ENCODE assay signal across 8 mouse cellular contexts in the genomic region with DNA sequence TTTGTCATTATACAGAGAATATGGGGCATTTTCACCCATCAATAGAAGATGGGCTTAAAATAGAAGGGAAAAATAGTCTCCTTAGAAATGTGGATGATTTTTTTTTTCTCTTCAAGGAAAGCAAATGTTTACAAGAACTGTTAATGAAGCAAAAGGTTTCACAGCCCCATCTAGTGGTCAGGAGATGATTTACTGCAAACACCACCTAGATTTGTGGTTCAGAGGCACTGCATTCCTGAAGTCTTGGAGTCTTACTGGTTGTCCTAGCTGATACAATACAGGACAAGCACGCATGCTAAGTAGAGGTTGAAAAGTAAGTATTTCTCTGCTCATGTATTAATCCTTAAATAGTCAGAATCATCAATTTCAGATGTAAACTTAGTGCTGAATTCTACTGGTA.
DNase-seq lines count a peak whose midpoint lies in the region; ATAC-seq and TF ChIP-seq lines count a peak whose summit lies in the region.

No protein-coding gene starts in this region.

- H3K9ac ChIP-seq in kidney, embryonic 15.5 days = no peak overlapping the region

- no peaks in the 10 kb centered on the region for H3K9me3 ChIP-seq in kidney, embryonic 15.5 days (replicated peaks)

- H3K4me2 ChIP-seq in kidney, embryonic 15.5 days = no peak overlapping the region

- no peak overlapping the region for H3K27ac ChIP-seq in kidney, embryonic 15.5 days

- H3K4me1 ChIP-seq in kidney, embryonic 15.5 days = no peaks in the 10 kb centered on the region

- CTCF ChIA-PET in Patski (lab: Charles Lee) = interaction anchor here (0.8 kb wide), 1 partner anchor 10 kb away, joined by 3 read pairs; no protein-coding TSS in a partner anchor

- DNase-seq in kidney, adult 9 months = peak; percentile 53
- DNase-seq in Patski (ENCODE audit: low read depth, low spot score) = peak; percentile 9
- peak; percentile 47 for DNase-seq in embryo, embryonic 11.5 days (ENCODE audit: low read depth, low spot score)
- peak; percentile 66 for DNase-seq in layer of hippocampus, adult 11-12 months (ENCODE audit: low spot score)
- DNase-seq in retina, adult 2 months (ENCODE audit: low read depth, low spot score) = peak; percentile 37
- DNase-seq in thymus, postnatal 25 days = no peak
- no peak for DNase-seq in ovary, postnatal 36 days (ENCODE audit: low spot score)

- H3K27me3 ChIP-seq in kidney, embryonic 15.5 days = no peaks in the 10 kb centered on the region
- H3K27me3 ChIP-seq in Patski = peaks cover 5% of the 10 kb centered on the region

- in situ Hi-C loops in Patski (cut with MboI; ENCODE audit: low pct_unique_long_range_greater_than_20kb) = loop anchor here (25.0 kb wide), 1 partner anchor 554 kb away; no protein-coding TSS in a partner anchor

- WGBS in kidney, embryonic 15.5 days = 40% methylated on average over 1 of the region's 1 CpGs

- TF ChIP-seq CTCF in Patski (IDR thresholded peaks at IDR 0.05) = peak; percentile 75

- no peak overlapping the region for H3K4me3 ChIP-seq in kidney, embryonic 15.5 days (replicated peaks)

- no peak for ATAC-seq in kidney, embryonic 15.5 days (replicated peaks; ENCODE audit: low FRiP score)
- ATAC-seq in Patski = peak; percentile 85

- no peaks in the 10 kb centered on the region for H3K36me3 ChIP-seq in kidney, embryonic 15.5 days

- POLR2A ChIA-PET in Patski (lab: Charles Lee) = no interaction called here

Comparison
In these comparisons a context has a peak if more than half of its experiments do, and no peak if none do; other contexts are left out.
1. DNase-seq: peak in kidney, adult 9 months (single experiment), Patski (single experiment), embryo, embryonic 11.5 days (single experiment), layer of hippocampus, adult 11-12 months (single experiment) and retina, adult 2 months (single experiment); none in thymus, postnatal 25 days (single experiment) and ovary, postnatal 36 days (single experiment).